Mouse (Mus musculus) stomach, embryonic 16.5 days (tissue): ENCODE measurements at regions not wholly inside any gene's neighbourhood (a gene's known extent, or its start where the extent isn't known, plus 50 kb on each side); places are given as distances from the start of the nearest gene placed in this dataset.

ENCODE experiments used
- ATAC-seq: fragments of 200-750 bp; cut with Nextera tagmentation; 2 replicates; pipeline ENCODE4 v1.8.0; 2017; ENCODE audit warnings: moderate number of reproducible peaks, moderate TSS enrichment; ENCODE audit not compliant: insufficient read depth, low FRiP score
- H3K27ac ChIP-seq: fragments of 300-500 bp; sonication (generic); 2 replicates; pipeline ENCODE4 v1.5.1; 2014; ENCODE audit warnings: low read length
- H3K27me3 ChIP-seq: fragments of 300-500 bp; sonication (generic); 2 replicates; pipeline ENCODE4 v1.6.1; 2014; ENCODE audit warnings: low read length, control low read depth, mixed read lengths; ENCODE audit not compliant: control insufficient read depth, insufficient read depth
- H3K36me3 ChIP-seq: fragments of 300-500 bp; sonication (generic); 2 replicates; pipeline ENCODE4 v1.6.1; 2014; ENCODE audit warnings: low read length; ENCODE audit not compliant: control insufficient read depth, insufficient read depth
- H3K4me1 ChIP-seq: fragments of 300-500 bp; sonication (generic); 2 replicates; pipeline ENCODE4 v1.6.1; 2014; ENCODE audit warnings: low read length, control low read depth, mixed read lengths; ENCODE audit not compliant: control insufficient read depth, insufficient read depth
- H3K4me2 ChIP-seq: fragments of 300-500 bp; sonication (generic); 2 replicates; pipeline ENCODE4 v1.6.1; 2014; ENCODE audit warnings: low read depth, low read length, mixed read lengths
- H3K4me3 ChIP-seq: fragments of 300-500 bp; sonication (generic); replicated peaks from 2 replicates; pipeline ENCODE4 v1.5.1; 2014; ENCODE audit warnings: mild to moderate bottlenecking, low read length
- H3K9ac ChIP-seq: fragments of 300-500 bp; sonication (generic); 2 replicates; pipeline ENCODE4 v1.6.1; 2014; ENCODE audit warnings: low read length
- H3K9me3 ChIP-seq: fragments of 300-500 bp; sonication (generic); replicated peaks from 2 replicates; pipeline ENCODE4 v1.6.1; 2016; ENCODE audit warnings: low read length, control low read depth; ENCODE audit not compliant: control insufficient read depth
- WGBS: fragments of 180-500 bp; shearing (Covaris S2); extraction: QIAGEN DNeasy Blood & Tissue Kit; methylation state at CpG from one replicate; pipeline ENCODE4 v1.1.7; 2014; 5-methylcytosine and 5-hydroxymethylcytosine counted together

DNA sequence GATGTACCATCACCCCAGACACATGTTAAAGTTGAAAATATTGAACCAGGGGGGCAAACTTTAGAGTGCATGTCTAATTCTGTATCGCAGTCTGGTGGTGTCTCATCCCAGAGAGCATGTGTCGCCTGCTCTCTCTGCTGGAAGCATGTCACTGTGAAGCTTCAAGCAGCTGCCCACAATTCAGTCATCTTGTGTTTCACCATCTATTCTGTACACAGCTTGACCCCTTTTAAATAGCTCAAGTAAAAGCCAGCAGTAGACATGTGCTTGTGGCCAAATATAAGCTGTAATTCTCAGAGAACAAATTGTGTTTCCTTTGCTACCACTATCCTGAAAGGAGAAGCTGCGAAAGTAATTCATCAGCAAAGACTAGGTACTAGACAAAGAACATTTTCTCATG lies 96.6 kb upstream of the Htr2a start:
- Histone ChIP-seq H3K4me2 (no peak overlapping the region), H3K27me3 (no peaks in the 10 kb centered on the region), H3K4me3 (no peak overlapping the region), H3K4me1 (no peaks in the 10 kb centered on the region), H3K9me3 (no peaks in the 10 kb centered on the region), H3K9ac (no peak overlapping the region), H3K36me3 (no peaks in the 10 kb centered on the region), H3K27ac (no peak overlapping the region)
- 85% methylated on average over 3 of the region's 3 CpGs for WGBS
- ATAC-seq: no peak

DNA sequence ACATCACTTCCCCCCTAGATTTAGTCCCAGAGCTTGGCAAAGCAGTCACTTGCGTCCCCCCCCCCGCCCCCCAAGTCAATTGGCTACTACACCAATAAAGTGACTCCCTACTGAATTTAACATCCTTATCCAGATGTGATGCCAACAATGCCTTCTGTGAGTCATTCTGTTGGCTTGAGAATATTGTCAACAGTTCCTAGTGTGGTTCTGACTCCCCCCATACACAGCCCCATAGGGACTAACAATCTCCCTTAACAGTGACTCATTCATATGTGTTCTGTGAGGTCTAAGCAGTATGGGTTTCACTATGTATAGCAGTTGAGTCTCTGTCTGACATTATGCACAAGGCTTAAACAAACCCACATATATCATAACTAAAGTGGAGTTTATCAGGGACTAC lies 89.5 kb upstream of the Htr2a start:
- no peaks in the 10 kb centered on the region for H3K36me3 ChIP-seq
- WGBS: 92% methylated on average over 2 of the region's 2 CpGs
- ATAC-seq: no peak
- H3K27ac ChIP-seq: no peak overlapping the region
- no peaks in the 10 kb centered on the region for H3K9me3 ChIP-seq
- no peak overlapping the region for H3K9ac ChIP-seq
- H3K27me3 ChIP-seq: no peaks in the 10 kb centered on the region
- no peak overlapping the region for H3K4me3 ChIP-seq
- no peak overlapping the region for H3K4me2 ChIP-seq
- no peaks in the 10 kb centered on the region for H3K4me1 ChIP-seq

DNA sequence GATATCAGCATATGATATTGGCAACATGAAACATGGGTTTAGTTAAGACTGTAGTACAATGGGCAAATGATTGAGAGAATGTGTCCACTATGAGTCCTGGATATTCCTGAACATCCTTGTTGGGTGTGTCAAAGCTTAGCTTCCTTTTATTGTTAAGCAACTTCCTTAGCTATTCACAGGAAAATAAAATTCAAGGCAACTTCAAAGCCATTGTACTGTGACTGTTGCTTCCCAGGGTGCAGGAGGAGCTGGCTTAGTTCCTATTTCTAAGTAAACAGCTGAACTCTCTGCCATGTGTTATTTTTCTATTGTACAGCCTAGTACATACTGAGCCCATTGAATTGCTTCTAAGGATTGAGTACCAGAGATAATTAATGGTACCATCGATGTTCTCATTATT lies 87.0 kb upstream of the Htr2a start:
- WGBS: 74% methylated on average over 1 of the region's 1 CpGs
- ATAC-seq: no peak
- no peaks in the 10 kb centered on the region for H3K36me3 ChIP-seq

DNA sequence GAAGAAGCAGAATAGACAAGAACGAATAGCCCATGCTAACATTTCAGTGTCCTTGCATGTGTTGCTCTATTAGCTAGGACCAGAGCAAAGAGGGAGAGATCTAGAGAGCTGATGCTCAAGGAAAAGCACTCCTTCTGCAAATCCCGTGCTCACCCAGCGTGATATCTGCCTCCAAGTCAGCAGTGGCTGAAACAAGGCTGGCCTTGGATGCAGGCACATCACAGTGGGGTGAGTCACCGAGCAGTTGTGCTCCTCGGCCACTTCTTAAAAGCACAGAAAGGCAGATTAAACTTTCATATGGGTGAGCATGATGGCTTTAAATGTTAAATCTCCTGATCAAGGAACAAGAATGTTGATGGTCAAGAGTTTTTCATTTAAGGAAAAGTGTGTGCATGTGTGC lies 82.3 kb upstream of the Htr2a start:
- Histone ChIP-seq H3K27me3 (no peaks in the 10 kb centered on the region), H3K4me2 (no peak overlapping the region), H3K27ac (no peak overlapping the region), H3K4me3 (no peak overlapping the region), H3K4me1 (no peaks in the 10 kb centered on the region), H3K9me3 (no peaks in the 10 kb centered on the region), H3K9ac (no peak overlapping the region), H3K36me3 (no peaks in the 10 kb centered on the region)
- ATAC-seq: no peak
- 66% methylated on average over 5 of the region's 5 CpGs for WGBS

More for the DNA sequence above, 87.0 kb upstream of the Htr2a start:
- Histone ChIP-seq H3K9me3 (no peaks in the 10 kb centered on the region), H3K27ac (no peak overlapping the region), H3K4me1 (no peaks in the 10 kb centered on the region), H3K4me2 (no peak overlapping the region), H3K27me3 (no peaks in the 10 kb centered on the region), H3K9ac (no peak overlapping the region), H3K4me3 (no peak overlapping the region)
